Mouse (Mus musculus) cerebellum, adult 2 months (tissue): ENCODE measurements at regions not wholly inside any gene's neighbourhood (a gene's known extent, or its start where the extent isn't known, plus 50 kb on each side); places are given as distances from the start of the nearest gene placed in this dataset.

Experiments used
- CTCF ChIP-seq: fragments of 200-500 bp; IDR thresholded peaks from 2 replicates; pipeline ENCODE4 v1.5.1; 2011; ENCODE audit warnings: low read depth, mild to moderate bottlenecking, control low read depth, low read length, moderate library complexity, borderline replicate concordance; ENCODE audit not compliant: insufficient read depth
- POLR2A ChIP-seq: fragments of 200-500 bp; IDR thresholded peaks from 2 replicates; pipeline ENCODE4 v1.6.1; 2011; ENCODE audit warnings: low read length, control low read depth, borderline replicate concordance; ENCODE audit not compliant: insufficient read depth

DNA sequence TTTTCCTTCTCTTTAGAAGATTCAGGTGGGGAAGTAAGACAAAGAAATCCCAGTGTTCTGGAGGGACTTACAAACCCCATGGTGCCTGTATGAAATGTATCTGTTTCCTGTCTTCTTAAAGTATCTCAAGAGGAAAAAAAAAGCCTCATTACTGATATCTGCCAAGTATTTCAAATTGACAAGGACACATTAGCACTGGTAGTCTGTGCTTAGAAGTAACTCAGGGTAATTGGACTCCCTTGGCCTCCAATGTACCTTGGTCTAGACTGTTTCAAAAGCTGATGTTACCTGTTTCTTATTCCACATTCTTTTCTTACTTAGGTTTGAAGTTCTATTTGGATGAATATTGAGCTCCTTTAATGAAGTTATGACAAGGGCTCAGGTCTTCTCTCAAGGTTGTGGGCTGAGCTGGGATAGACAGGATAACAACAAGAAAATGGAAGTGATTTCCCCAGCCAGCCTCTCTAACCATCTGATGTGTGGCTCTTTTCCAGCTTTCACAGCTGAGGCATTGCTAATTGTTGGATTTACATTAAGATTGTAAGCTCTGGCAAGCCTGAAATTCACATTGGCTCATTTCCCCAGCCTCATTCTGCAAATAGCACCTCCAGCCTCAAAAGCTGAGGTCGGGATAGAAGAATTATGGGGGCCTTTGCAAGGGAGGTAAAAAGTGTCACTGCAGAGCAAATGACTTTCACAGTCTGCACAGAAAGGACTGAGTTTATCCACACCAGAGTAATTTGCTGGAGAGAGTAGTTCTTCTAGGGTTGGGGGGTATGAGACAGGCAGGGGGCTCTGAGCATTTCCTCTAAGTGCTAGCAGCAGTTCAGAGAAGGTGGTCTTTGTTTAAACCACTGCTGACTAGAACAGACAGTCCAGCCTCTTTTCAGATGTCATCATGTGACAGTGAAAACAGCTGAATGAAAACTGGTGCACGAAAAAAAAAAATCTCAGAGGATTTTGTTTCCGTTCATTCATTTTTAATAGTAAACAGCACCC is 292.3 kb upstream of the Nbea start:
- no peak for TF ChIP-seq CTCF
- no peak for TF ChIP-seq POLR2A
